In the genomic region with DNA sequence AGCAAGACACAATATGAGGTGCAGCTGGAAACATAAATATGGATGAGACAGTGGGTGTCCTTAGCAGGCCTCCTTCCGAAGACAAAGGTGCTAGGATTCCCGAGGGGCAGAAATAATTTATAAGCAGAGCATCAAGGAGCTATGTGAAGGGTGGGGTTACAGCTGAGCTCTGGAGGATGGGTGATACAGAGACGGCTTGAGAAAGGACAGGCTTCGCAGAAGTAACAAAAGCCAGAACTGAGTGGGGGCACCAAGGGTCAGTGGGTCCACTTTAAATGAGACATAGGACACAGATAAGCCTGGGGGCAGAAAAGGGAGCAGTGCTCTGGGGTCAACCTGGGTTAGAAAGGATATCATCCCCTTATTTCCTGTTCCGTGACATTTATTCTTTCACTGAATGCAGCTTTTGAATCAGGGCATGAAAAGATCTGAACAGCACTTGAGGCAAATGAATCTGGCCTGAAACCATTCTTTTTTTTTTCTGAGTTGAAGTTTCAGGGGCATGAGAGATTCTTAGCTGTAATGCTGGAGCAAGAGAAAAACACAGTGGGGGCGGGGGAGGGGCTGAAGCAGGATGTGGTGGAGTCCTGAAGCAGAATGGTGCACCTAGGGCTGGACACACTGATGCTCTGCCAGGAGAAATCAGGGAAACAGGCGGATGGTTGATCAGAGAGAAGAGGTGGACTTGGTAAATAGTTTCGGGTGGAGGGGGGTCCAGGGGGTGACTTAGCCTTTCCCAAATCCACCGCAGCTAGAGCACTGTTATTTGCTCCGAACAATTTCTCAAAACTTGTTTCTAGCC, we compare ENCODE assay signal across 18 mouse cellular contexts.
DNase-seq lines count a peak whose midpoint lies in the region; ATAC-seq lines count a peak whose summit lies in the region.
"Had no signal": no experiment of that assay in that cellular context is flagged by ENCODE, and none has a peak within 500 bp of the region (broad histone marks: within the 10 kb centered on the region; RNA-seq: fewer than 3 reads in every experiment).

No protein-coding gene starts in this region.

- H3K27me3 ChIP-seq in kidney, embryonic 14.5 days (ENCODE audit: control insufficient read depth, insufficient read depth, low read length) = no peaks in the 10 kb centered on the region
- H3K27me3 ChIP-seq in kidney, embryonic 16.5 days (ENCODE audit: insufficient read depth, low read length) = no peaks in the 10 kb centered on the region
- no peaks in the 10 kb centered on the region for H3K27me3 ChIP-seq in neural tube, embryonic 14.5 days (ENCODE audit: control insufficient read depth, insufficient read depth, low read length)
- H3K27me3 ChIP-seq: embryonic facial prominence, embryonic 13.5 days; forebrain, embryonic 12.5 days; limb, embryonic 12.5 days; liver, embryonic 15.5 days had no signal

- H3K4me1 ChIP-seq in kidney, embryonic 14.5 days (ENCODE audit: control insufficient read depth, insufficient read depth, low read length) = no peaks in the 10 kb centered on the region
- peaks cover 2% of the 10 kb centered on the region; the same call in 1 of the 2 replicates for H3K4me1 ChIP-seq in kidney, embryonic 16.5 days (ENCODE audit: insufficient read depth, low read length)
- peaks cover 3% of the 10 kb centered on the region; the same call in 1 of the 2 replicates for H3K4me1 ChIP-seq in neural tube, embryonic 14.5 days (ENCODE audit: control insufficient read depth, insufficient read depth, low read length)
- H3K4me1 ChIP-seq: liver, embryonic 15.5 days had no signal

- H3K4me3 ChIP-seq in kidney, embryonic 14.5 days (ENCODE audit: low read length) = no peak overlapping the region
- H3K4me3 ChIP-seq in kidney, embryonic 16.5 days (ENCODE audit: low read length) = no peak overlapping the region
- no peak overlapping the region for H3K4me3 ChIP-seq in neural tube, embryonic 14.5 days (ENCODE audit: low read depth, low read length)
- H3K4me3 ChIP-seq: embryonic facial prominence, embryonic 13.5 days; forebrain, embryonic 12.5 days; heart, embryonic 10.5 days; limb, embryonic 12.5 days; liver, embryonic 15.5 days had no signal

- no peak overlapping the region for H3K9ac ChIP-seq in kidney, embryonic 14.5 days (ENCODE audit: low read depth, low read length)
- no peak overlapping the region for H3K9ac ChIP-seq in kidney, embryonic 16.5 days (replicated peaks; ENCODE audit: low read length)
- no peak overlapping the region for H3K9ac ChIP-seq in neural tube, embryonic 14.5 days (replicated peaks; ENCODE audit: low read depth, low read length)
- H3K9ac ChIP-seq: embryonic facial prominence, embryonic 13.5 days; forebrain, embryonic 12.5 days; limb, embryonic 12.5 days; liver, embryonic 15.5 days had no signal

- no peak overlapping the region for H3K27ac ChIP-seq in kidney, embryonic 14.5 days (ENCODE audit: low read depth, low read length)
- H3K27ac ChIP-seq in kidney, embryonic 16.5 days (ENCODE audit: low read length) = no peak overlapping the region
- no peak overlapping the region for H3K27ac ChIP-seq in neural tube, embryonic 14.5 days (ENCODE audit: low read depth, low read length)
- H3K27ac ChIP-seq: embryonic facial prominence, embryonic 13.5 days; forebrain, embryonic 12.5 days; heart, embryonic 10.5 days; limb, embryonic 12.5 days; liver, embryonic 15.5 days; stomach, postnatal 0 days had no signal

- peak; percentile 23 for DNase-seq in embryo, embryonic 11 days
- peak; percentile 12 for DNase-seq in mesoderm, embryonic 11.5 days (ENCODE audit: low read depth, low spot score)
- no peak for DNase-seq in urinary bladder, postnatal 10 days (ENCODE audit: low spot score)
- DNase-seq in lung, postnatal 25 days (ENCODE audit: low spot score) = no peak
- DNase-seq: cerebellum, adult 9-10 months; gastrocnemius, postnatal 25 days; kidney, adult 11 months; kidney, postnatal 36 days; lung, postnatal 4 days had no signal

- no peaks in the 10 kb centered on the region for H3K36me3 ChIP-seq in kidney, embryonic 14.5 days (ENCODE audit: control insufficient read depth, insufficient read depth, low read length)
- no peaks in the 10 kb centered on the region for H3K36me3 ChIP-seq in kidney, embryonic 16.5 days (ENCODE audit: insufficient read depth, low read length)
- no peaks in the 10 kb centered on the region for H3K36me3 ChIP-seq in neural tube, embryonic 14.5 days (ENCODE audit: control insufficient read depth, insufficient read depth, low read length)
- H3K36me3 ChIP-seq: embryonic facial prominence, embryonic 13.5 days; forebrain, embryonic 12.5 days; heart, embryonic 10.5 days; limb, embryonic 12.5 days; liver, embryonic 15.5 days had no signal

- ATAC-seq in kidney, embryonic 14.5 days (ENCODE audit: low FRiP score, low TSS enrichment) = 0 out of 2 replicates have a peak, but pooled peaks have one; percentile 49
- no peak for ATAC-seq in kidney, embryonic 16.5 days (ENCODE audit: low FRiP score, low TSS enrichment)
- ATAC-seq in neural tube, embryonic 14.5 days (ENCODE audit: low read depth) = 0 out of 2 replicates have a peak, but pooled peaks have one; percentile 24

- no peak overlapping the region for H3K4me2 ChIP-seq in kidney, embryonic 14.5 days (replicated peaks; ENCODE audit: low read depth, low read length)
- no peak overlapping the region for H3K4me2 ChIP-seq in kidney, embryonic 16.5 days (replicated peaks; ENCODE audit: low read depth, low read length)
- no peak overlapping the region for H3K4me2 ChIP-seq in neural tube, embryonic 14.5 days (ENCODE audit: low read depth, low read length)
- H3K4me2 ChIP-seq: embryonic facial prominence, embryonic 13.5 days; forebrain, embryonic 12.5 days; limb, embryonic 12.5 days; liver, embryonic 15.5 days had no signal

- H3K9me3 ChIP-seq in kidney, embryonic 14.5 days (ENCODE audit: control insufficient read depth, low read length) = no peaks in the 10 kb centered on the region
- no peaks in the 10 kb centered on the region for H3K9me3 ChIP-seq in kidney, embryonic 16.5 days (ENCODE audit: low read length)
- H3K9me3 ChIP-seq in neural tube, embryonic 14.5 days (ENCODE audit: control insufficient read depth, low read length) = no peaks in the 10 kb centered on the region
- H3K9me3 ChIP-seq: embryonic facial prominence, embryonic 13.5 days; forebrain, embryonic 12.5 days; heart, embryonic 10.5 days; limb, embryonic 12.5 days; liver, embryonic 15.5 days had no signal

- WGBS in kidney, embryonic 14.5 days = 44% methylated on average over 10 of the region's 10 CpGs
- 46% methylated on average over 10 of the region's 10 CpGs for WGBS in kidney, embryonic 16.5 days
- WGBS in neural tube, embryonic 14.5 days = 41% methylated on average over 10 of the region's 10 CpGs

Comparison
In these comparisons a context has a peak if more than half of its experiments do, and no peak if none do; other contexts are left out.
1. DNase-seq: peak in embryo, embryonic 11 days (single experiment) and mesoderm, embryonic 11.5 days (single experiment); none in urinary bladder, postnatal 10 days (single experiment) and lung, postnatal 25 days (single experiment).